Mouse (Mus musculus) B cell, adult 2 months (primary cell): ENCODE data around the gene Itpr3.

Experiments
- DNase-seq, 2 experiments: peaks; one replicate each; pipeline ENCODE4 v3.0.0; 2022

Gene Itpr3

GRCm38 (mm10) chr17:27056812-27057516, at the start of gene Itpr3:
Gene Itpr3, plus strand, starts transcription at chr17:27057304.
- DNase-seq: peak; percentile 88 to 89

- DNase-seq: no peak
These were observed 48.8 kb upstream of the Itpr3 start for GRCm38 (mm10) chr17:27008277-27008676.

- no peak for DNase-seq
These were observed 45.9 kb upstream of the Itpr3 start for GRCm38 (mm10) chr17:27011167-27011566.

GRCm38 (mm10) chr17:27011998-27012672, 45.0 kb upstream of the Itpr3 start:
- peak; percentile 74 to 77 for DNase-seq

- no peak for DNase-seq
These were observed 44.2 kb upstream of the Itpr3 start for GRCm38 (mm10) chr17:27012909-27013308.

GRCm38 (mm10) chr17:27017564-27018499, 39.3 kb upstream of the Itpr3 start:
- peak; percentile 93 to 94 for DNase-seq

GRCm38 (mm10) chr17:27018555-27019196, 38.4 kb upstream of the Itpr3 start:
- DNase-seq: no peak

GRCm38 (mm10) chr17:27021076-27021475, 36.0 kb upstream of the Itpr3 start:
- no peak for DNase-seq

GRCm38 (mm10) chr17:27021736-27022135, 35.4 kb upstream of the Itpr3 start:
- no peak for DNase-seq

- no peak for DNase-seq
These were observed 33.8 kb upstream of the Itpr3 start for GRCm38 (mm10) chr17:27023342-27023741.

GRCm38 (mm10) chr17:27025326-27025902, 31.7 kb upstream of the Itpr3 start:
- DNase-seq: peak; percentile 29 to 35

GRCm38 (mm10) chr17:27025951-27026350, 31.2 kb upstream of the Itpr3 start:
- DNase-seq: peak in 1 of 2 experiments; percentile 15

GRCm38 (mm10) chr17:27027460-27028283, 29.4 kb upstream of the Itpr3 start:
- DNase-seq: peak; percentile 57 to 59

GRCm38 (mm10) chr17:27028284-27028795, 28.8 kb upstream of the Itpr3 start:
- peak; percentile 88 to 90 for DNase-seq

- DNase-seq: no peak
These were observed 28.2 kb upstream of the Itpr3 start, which contains the start of gene Bak1 for GRCm38 (mm10) chr17:27028909-27029308. Gene Bak1, minus strand, starts transcription at chr17:27029009.

GRCm38 (mm10) chr17:27029431-27029830, 27.7 kb upstream of the Itpr3 start:
- no peak for DNase-seq

- DNase-seq: no peak
These were observed 26.2 kb upstream of the Itpr3 start for GRCm38 (mm10) chr17:27030896-27031295.

GRCm38 (mm10) chr17:27032328-27032727, 24.8 kb upstream of the Itpr3 start:
- no peak for DNase-seq

GRCm38 (mm10) chr17:27032869-27033268, 24.2 kb upstream of the Itpr3 start:
- peak; percentile 85 for DNase-seq

- no peak for DNase-seq
These were observed 20.6 kb upstream of the Itpr3 start for GRCm38 (mm10) chr17:27036465-27036864.
